Mouse (Mus musculus) limb, embryonic 15.5 days (tissue): ENCODE results near the gene Gm47289. TPM values are rescaled to one million over a fixed set of nuclear protein-coding genes. Genes with fewer than 3 reads are reported as not detected.

Experiments used
- ATAC-seq: fragments of 200-750 bp; cut with Nextera tagmentation; 2 replicates; pipeline ENCODE4 v1.8.0; 2017; ENCODE audit warnings: low read depth, moderate TSS enrichment; ENCODE audit not compliant: insufficient number of reproducible peaks, low FRiP score, low TSS enrichment
- H3K27ac ChIP-seq: fragments of 300-500 bp; sonication (generic); 2 replicates; pipeline ENCODE4 v1.5.1; 2015; ENCODE audit warnings: moderate library complexity, mild to moderate bottlenecking, inconsistent platforms
- H3K27me3 ChIP-seq: fragments of 300-500 bp; sonication (generic); 2 replicates; pipeline ENCODE4 v1.6.1; 2015; ENCODE audit warnings: inconsistent platforms
- H3K36me3 ChIP-seq: fragments of 300-500 bp; sonication (generic); 2 replicates; pipeline ENCODE4 v1.6.1; 2015; ENCODE audit warnings: inconsistent platforms
- H3K4me1 ChIP-seq: fragments of 300-500 bp; sonication (generic); 2 replicates; pipeline ENCODE4 v1.6.1; 2015; ENCODE audit warnings: inconsistent platforms
- H3K4me2 ChIP-seq: fragments of 300-500 bp; sonication (generic); 2 replicates; pipeline ENCODE4 v1.6.1; 2015; ENCODE audit warnings: mild to moderate bottlenecking, inconsistent platforms
- H3K4me3 ChIP-seq: fragments of 300-500 bp; sonication (generic); 2 replicates; pipeline ENCODE4 v1.5.1; 2015; ENCODE audit warnings: mild to moderate bottlenecking, inconsistent platforms
- H3K9ac ChIP-seq: fragments of 300-500 bp; sonication (generic); 2 replicates; pipeline ENCODE4 v1.6.1; 2015; ENCODE audit warnings: inconsistent platforms
- H3K9me3 ChIP-seq: fragments of 300-500 bp; sonication (generic); 2 replicates; pipeline ENCODE4 v1.6.1; 2016; ENCODE audit warnings: inconsistent platforms
- WGBS: fragments of 180-500 bp; shearing (Covaris S2); methylation state at CpG from one replicate; pipeline ENCODE4 v1.1.7; 2015; 5-methylcytosine and 5-hydroxymethylcytosine counted together
- polyA plus RNA-seq: library from polyadenylated mRNA; unstranded; fragments of >200 nt; fragmentation: Nextera tagmentation; extraction: Ambion mirVana; gene quantifications from 2 replicates; pipeline ENCODE4 v1.2.1, GENCODE M21; 2015

The Gm47289 gene
- polyA plus RNA-seq, 1 experiment from 2014 or later, result not detected

DNA sequence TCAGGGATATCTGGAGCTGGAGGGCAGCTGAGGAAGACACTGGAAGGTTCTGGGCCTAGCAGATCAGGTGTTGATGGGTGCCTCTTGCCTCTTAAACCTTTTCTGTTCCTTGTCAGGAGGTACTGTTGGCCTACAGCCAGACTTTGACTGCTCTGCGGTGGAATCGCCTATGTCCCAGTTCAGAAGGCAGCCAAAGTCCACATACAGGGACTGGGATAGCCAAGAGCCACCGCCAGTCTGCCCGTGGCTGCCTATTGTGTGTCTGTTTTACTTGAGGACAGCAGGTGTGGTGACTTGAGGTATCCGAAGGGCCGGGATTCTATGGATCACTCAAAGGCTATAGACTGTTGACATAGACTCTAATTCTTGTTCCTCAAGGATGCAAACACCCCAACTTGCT is 6.6 kb downstream of the Gm47289 start:
- no peaks in the 10 kb centered on the region for H3K4me1 ChIP-seq
- no peaks in the 10 kb centered on the region for H3K36me3 ChIP-seq
- H3K4me3 ChIP-seq, result no peak overlapping the region
- no peaks in the 10 kb centered on the region for H3K9me3 ChIP-seq
- no peak overlapping the region for H3K4me2 ChIP-seq
- ATAC-seq, result no peak
- H3K27ac ChIP-seq, result no peak overlapping the region
- WGBS, result 84% methylated on average over 6 of the region's 6 CpGs
- no peaks in the 10 kb centered on the region for H3K27me3 ChIP-seq
- no peak overlapping the region for H3K9ac ChIP-seq

DNA sequence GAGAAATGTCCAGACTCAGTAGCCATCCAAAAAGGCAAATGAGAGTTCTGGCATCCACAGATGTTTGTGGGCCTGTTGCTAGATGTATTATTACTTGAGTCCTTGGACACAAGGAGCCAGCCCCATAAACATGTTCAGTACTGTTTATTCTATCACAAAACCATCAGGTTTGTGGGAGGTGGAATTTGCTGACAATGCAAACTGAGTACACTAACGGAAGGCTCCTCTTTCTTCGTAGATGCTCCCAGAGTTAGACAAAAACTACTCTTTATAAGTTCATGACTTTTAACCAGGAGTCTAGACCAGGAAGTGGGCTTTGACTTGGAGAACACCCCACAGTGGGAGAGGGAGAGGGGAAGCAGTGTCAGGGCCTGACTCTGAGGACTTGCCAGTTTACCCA is 8.6 kb downstream of the Gm47289 start:
- H3K4me1 ChIP-seq, result no peaks in the 10 kb centered on the region
- H3K27me3 ChIP-seq, result no peaks in the 10 kb centered on the region
- no peaks in the 10 kb centered on the region for H3K36me3 ChIP-seq
- H3K4me3 ChIP-seq, result no peak overlapping the region
- no peaks in the 10 kb centered on the region for H3K9me3 ChIP-seq
- no peak for ATAC-seq
- H3K4me2 ChIP-seq, result no peak overlapping the region
- H3K9ac ChIP-seq, result no peak overlapping the region
- H3K27ac ChIP-seq, result no peak overlapping the region
- 88% methylated on average over 2 of the region's 2 CpGs for WGBS

DNA sequence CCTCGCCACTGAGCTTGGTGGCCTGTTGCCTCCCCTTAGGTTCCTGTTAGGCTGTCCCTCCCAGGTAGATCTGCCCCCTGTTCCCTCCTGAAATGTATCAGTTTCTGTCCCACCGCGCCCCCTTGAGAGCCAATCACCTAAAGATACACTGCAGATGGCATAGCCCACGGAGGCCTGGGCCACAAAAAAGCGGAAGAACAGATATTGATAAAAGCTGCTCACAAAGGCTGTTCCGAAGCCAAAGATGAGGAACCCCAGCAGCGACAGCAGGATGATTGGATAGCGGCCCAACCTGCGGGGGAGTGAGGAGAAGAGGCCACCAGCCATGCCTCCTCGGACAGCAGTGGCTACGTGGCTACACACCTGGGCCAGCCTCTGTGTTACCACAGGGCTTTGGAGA is 20.3 kb downstream of the Gm47289 start:
- ATAC-seq, result no peak
- no peak overlapping the region for H3K9ac ChIP-seq
- H3K4me2 ChIP-seq, result no peak overlapping the region
- H3K4me3 ChIP-seq, result no peak overlapping the region
- H3K27ac ChIP-seq, result no peak overlapping the region
- no peaks in the 10 kb centered on the region for H3K9me3 ChIP-seq
- no peaks in the 10 kb centered on the region for H3K36me3 ChIP-seq
- no peaks in the 10 kb centered on the region for H3K27me3 ChIP-seq
- peaks cover 13% of the 10 kb centered on the region; the same call in 1 of the 2 replicates for H3K4me1 ChIP-seq
- WGBS, result 90% methylated on average over 11 of the region's 11 CpGs

DNA sequence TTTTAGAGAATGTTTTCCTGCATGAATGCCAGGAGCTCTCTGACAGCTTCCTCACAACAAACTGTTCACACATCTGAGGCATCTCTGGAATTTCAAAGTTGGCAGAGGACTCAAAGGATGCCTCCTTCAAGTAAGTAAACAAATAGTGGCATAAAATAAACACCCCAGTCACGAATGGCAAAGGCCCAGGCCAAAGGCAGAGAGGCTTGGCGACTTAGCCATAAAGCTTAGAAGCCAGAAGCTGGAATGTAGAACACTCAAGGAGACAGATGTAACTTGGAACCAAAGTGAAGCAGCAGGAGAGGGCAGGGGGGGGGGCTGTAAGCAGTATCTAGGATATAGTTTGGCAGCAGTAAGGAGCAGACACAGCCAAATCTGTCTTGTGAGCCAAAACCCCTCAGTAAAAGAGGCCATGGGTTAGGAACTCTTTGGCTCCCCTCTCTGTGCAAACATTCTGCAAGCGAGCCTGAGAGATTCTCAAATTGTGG is 22.3 kb downstream of the Gm47289 start:
- H3K4me3 ChIP-seq, result no peak overlapping the region
- H3K4me2 ChIP-seq, result no peak overlapping the region
- no peak overlapping the region for H3K9ac ChIP-seq
- H3K27ac ChIP-seq, result peak overlapping the region; percentile 18; the same call in 1 of the 2 replicates
- WGBS, result 20% methylated on average over 3 of the region's 3 CpGs
- H3K36me3 ChIP-seq, result no peaks in the 10 kb centered on the region
- no peaks in the 10 kb centered on the region for H3K27me3 ChIP-seq
- peak; percentile 40; the same call in 1 of the 2 replicates for ATAC-seq
- no peaks in the 10 kb centered on the region for H3K9me3 ChIP-seq
- H3K4me1 ChIP-seq, result peaks cover 13% of the 10 kb centered on the region; the same call in 1 of the 2 replicates

DNA sequence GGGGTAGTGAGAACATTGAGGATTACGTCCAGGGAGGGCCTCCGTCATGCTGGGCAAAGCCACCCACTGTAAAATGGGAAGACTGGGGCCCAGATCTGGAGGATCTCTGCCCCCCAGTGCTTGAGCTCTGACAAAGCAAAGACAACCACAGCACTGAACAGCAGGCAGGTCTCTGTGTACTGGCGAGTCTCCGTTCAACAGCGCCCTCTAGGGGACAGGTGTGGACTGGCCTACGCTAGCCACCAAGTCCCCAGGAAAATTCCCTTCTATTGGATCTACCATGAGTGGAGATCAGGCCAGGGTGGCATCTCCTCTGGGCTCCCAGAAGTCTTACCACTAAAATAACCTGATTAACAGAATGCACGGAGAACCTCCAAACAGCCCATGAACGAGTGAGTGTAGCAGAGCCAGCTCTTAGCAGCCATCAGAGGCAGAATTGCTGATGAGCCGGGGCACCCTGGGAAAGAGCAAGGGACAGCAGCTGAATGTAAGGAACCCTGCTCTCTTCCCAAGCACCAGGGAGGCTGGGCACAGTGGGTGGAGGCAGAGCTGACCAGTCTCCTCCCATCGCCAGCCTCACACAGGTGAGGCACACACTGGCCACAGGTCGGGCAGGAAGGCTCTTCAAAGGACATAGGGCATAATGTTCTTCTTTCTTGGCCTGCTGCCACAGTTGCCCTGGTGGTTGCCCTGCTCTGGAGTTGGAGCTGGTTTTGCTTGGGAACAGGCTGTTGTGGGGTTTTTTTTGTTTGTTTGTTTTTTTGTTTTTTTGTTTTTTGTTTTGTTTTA is 33.4 kb downstream of the Gm47289 start:
- no peaks in the 10 kb centered on the region for H3K9me3 ChIP-seq
- no peaks in the 10 kb centered on the region for H3K36me3 ChIP-seq
- 0 out of 2 replicates have a peak, but pooled peaks have one; percentile 32 for ATAC-seq
- H3K9ac ChIP-seq, result no peak overlapping the region
- H3K27me3 ChIP-seq, result no peaks in the 10 kb centered on the region
- H3K4me2 ChIP-seq, result no peak overlapping the region
- H3K4me1 ChIP-seq, result no peaks in the 10 kb centered on the region
- no peak overlapping the region for H3K27ac ChIP-seq
- H3K4me3 ChIP-seq, result no peak overlapping the region
- 36% methylated on average over 11 of the region's 11 CpGs for WGBS

DNA sequence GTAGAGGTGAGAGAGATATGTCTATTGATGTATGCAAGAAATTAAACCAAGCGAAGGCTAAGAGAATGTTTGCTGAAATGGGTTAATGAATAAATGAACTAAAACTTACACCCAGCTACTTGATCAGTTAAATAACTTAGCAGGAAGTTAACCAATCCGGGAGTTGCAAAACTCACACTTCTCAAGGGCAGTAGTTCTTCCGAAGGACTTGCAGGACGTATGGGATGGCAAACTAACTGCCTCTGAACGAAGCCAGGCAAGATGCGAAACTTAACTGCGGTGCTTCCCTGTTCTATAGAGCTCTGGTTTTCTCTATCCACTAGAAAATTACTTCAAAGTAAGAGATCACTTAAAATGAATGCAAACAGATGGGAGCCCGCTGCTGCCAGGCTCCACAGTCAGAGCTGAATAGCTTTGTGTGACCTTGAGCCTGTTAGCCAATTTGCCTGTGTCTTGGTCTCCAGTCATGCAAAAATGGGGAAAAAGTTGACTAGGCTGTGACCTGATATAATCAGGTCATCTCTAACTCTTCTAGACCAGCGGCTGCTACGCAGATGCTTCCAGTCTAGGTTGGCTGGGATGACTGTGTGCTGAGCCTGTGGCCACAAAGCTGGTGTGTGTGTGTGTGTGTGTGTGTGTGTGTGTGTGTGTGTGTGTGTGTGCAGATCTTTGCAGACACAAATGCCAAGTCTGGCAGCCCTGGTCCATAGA is 40.3 kb downstream of the Gm47289 start:
- 69% methylated on average over 10 of the region's 10 CpGs for WGBS
- no peak for ATAC-seq
- Histone ChIP-seq H3K27ac (no peak overlapping the region), H3K9me3 (no peaks in the 10 kb centered on the region), H3K4me1 (no peaks in the 10 kb centered on the region), H3K9ac (no peak overlapping the region), H3K4me3 (no peak overlapping the region), H3K36me3 (no peaks in the 10 kb centered on the region), H3K27me3 (no peaks in the 10 kb centered on the region), H3K4me2 (no peak overlapping the region)

DNA sequence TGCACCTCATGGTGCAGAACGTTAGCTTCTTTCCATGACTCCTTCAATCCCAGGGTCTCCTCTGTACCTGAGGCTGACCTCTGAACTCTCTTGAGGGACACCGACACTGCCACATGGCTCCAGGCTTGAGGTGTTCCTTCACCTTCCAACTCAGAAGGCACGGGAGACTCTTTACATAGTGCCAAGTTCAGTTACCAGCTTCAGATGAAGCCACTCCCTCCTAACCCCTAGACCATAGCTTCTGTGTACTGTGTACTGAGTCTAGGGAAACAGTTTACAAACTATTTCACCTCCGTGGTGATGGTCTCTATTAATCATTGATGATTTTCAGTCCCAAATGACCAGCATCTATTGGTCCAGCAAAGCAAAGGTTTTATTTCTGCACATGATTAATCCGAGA is 42.7 kb downstream of the Gm47289 start:
- Histone ChIP-seq H3K4me1 (no peaks in the 10 kb centered on the region), H3K27ac (no peak overlapping the region), H3K4me2 (no peak overlapping the region), H3K4me3 (no peak overlapping the region), H3K9ac (no peak overlapping the region), H3K36me3 (no peaks in the 10 kb centered on the region), H3K27me3 (no peaks in the 10 kb centered on the region), H3K9me3 (no peaks in the 10 kb centered on the region)
- 85% methylated on average over 5 of the region's 5 CpGs for WGBS
- ATAC-seq, result no peak

DNA sequence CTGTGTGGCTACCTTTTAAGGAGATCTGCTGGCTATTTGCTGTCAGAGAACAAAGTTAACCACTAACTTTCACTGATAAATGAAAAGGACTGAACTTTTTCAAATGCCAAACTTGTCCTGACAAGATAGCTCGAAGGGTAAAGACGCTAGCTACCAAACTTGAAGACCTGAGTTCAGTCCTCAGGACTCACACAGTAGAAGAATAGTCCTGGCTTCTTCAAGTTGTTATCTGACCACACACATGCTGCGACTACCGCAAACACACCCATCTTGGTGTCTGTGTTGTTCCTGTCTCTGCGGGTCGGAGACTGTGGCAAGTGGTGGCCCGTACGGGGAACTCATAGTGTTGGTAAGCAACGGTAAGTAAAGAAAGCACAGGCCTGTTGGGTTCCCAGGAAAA is 44.7 kb downstream of the Gm47289 start:
- Histone ChIP-seq H3K27ac (no peak overlapping the region), H3K9ac (no peak overlapping the region), H3K9me3 (no peaks in the 10 kb centered on the region), H3K4me3 (no peak overlapping the region), H3K4me2 (no peak overlapping the region), H3K36me3 (no peaks in the 10 kb centered on the region), H3K4me1 (no peaks in the 10 kb centered on the region), H3K27me3 (no peaks in the 10 kb centered on the region)
- ATAC-seq, result no peak
- 96% methylated on average over 9 of the region's 9 CpGs for WGBS

DNA sequence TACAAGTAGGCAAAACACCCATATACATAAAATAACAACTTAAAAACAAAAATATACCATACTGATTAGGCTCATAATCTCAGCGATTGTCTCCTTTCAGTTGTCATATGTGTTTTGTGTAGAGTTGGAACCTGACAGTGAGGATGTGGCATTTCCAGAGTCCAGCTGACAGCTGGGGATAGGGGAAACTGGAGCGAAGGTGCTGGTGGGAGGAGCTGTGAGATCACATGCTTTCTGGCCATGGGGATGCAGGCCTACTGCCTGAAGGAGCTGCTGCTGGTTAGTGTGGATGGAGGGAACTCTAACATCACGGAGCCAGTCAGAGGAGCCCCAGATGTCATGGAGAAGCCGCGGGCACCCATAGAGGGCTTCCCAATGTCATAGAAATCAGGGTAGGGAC is 46.8 kb downstream of the Gm47289 start:
- no peak for ATAC-seq
- WGBS, result 87% methylated on average over 5 of the region's 5 CpGs
- Histone ChIP-seq H3K4me1 (no peaks in the 10 kb centered on the region), H3K9ac (no peak overlapping the region), H3K4me2 (no peak overlapping the region), H3K27ac (no peak overlapping the region), H3K9me3 (no peaks in the 10 kb centered on the region), H3K27me3 (no peaks in the 10 kb centered on the region), H3K36me3 (no peaks in the 10 kb centered on the region), H3K4me3 (no peak overlapping the region)

DNA sequence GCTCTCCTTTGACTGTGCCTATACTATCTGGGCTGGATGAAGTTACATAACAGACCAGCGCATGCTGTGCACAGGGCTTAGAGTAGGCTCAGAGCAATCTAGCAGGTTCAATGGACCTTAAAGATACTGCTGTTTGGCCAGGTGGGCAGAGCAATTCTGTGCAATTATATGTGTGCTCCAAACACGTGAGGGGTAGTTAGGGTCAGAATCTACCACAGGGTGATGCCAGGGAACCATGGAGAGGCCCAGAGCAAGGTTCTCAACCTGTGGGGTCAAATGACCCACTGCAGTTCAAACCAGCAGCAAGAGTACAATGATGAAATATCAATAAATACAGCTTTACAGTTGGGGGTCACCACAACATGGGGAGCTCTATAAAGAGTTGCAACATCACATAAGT is 47.7 kb downstream of the Gm47289 start:
- no peak overlapping the region for H3K27ac ChIP-seq
- no peak overlapping the region for H3K9ac ChIP-seq
- WGBS, result 80% methylated on average over 2 of the region's 2 CpGs
- H3K4me1 ChIP-seq, result no peaks in the 10 kb centered on the region
- ATAC-seq, result no peak
- no peak overlapping the region for H3K4me2 ChIP-seq
- no peaks in the 10 kb centered on the region for H3K27me3 ChIP-seq
- H3K9me3 ChIP-seq, result no peaks in the 10 kb centered on the region
- no peak overlapping the region for H3K4me3 ChIP-seq
- H3K36me3 ChIP-seq, result no peaks in the 10 kb centered on the region

DNA sequence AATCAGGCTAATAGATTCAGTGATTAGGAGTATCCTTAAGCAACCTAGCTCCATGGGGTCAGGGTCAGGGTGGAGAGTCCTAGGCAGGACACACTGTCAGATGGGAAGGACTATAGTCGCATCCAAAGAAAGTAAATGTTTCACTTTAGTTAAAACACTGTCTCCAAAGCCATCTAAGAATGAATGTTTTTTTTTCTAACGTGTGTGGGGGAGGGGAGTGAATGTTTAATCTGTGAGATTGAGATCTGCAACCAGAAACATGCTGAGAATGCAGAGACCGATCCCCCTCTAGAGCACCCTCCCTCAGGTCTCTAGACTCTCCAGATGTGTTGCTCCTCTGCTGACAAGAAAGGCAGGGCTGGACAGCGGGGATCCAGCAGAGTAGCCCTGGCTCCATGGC is 48.2 kb downstream of the Gm47289 start:
- Histone ChIP-seq H3K36me3 (no peaks in the 10 kb centered on the region), H3K9me3 (no peaks in the 10 kb centered on the region), H3K4me3 (no peak overlapping the region), H3K27me3 (no peaks in the 10 kb centered on the region), H3K9ac (no peak overlapping the region), H3K4me2 (no peak overlapping the region), H3K27ac (no peak overlapping the region), H3K4me1 (no peaks in the 10 kb centered on the region)
- no peak for ATAC-seq
- WGBS, result 63% methylated on average over 4 of the region's 4 CpGs

DNA sequence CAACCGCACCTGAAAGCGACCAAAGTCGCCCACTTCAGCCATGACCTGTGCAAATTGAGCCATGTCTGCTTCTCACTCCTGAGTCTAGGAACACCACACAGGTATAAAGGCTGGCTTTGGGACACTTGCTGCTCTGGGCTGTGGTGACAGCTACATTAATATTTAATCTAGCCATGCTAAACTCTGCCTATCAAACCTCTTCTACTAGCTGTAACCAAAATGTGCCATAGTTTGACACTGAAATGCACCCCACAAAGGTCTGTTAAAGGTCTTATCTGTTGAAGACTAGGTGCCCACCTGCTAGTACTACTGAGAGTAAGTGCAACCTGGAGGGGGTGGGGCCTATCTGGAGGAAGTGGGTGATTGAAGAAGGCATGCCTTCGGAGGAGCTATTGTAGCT is 50.0 kb downstream of the Gm47289 start, which contains the start of gene Slc22a13:
Slc22a13 (minus strand) TSS at position 101 of the 400 bp plus-strand sequence.
- no peak within 1 kb of the TSS for H3K9ac ChIP-seq
- no peaks in the 10 kb centered on the region for H3K36me3 ChIP-seq
- ATAC-seq, result no peak
- H3K27me3 ChIP-seq, result no peaks in the 10 kb centered on the region
- H3K9me3 ChIP-seq, result no peaks in the 10 kb centered on the region
- no peak within 1 kb of the TSS for H3K4me3 ChIP-seq
- H3K4me2 ChIP-seq, result no peak within 1 kb of the TSS
- 96% methylated on average over 4 of the region's 4 CpGs for WGBS
- no peaks in the 10 kb centered on the region for H3K4me1 ChIP-seq
- no peak within 1 kb of the TSS for H3K27ac ChIP-seq
